Mouse (Mus musculus) forebrain, embryonic 10.5 days (tissue): ENCODE measurements at regions not wholly inside any gene's neighbourhood (a gene's known extent, or its start where the extent isn't known, plus 50 kb on each side); places are given as distances from the start of the nearest gene placed in this dataset.

Experiments
- DNase-seq: peaks from one replicate; pipeline ENCODE4 v3.0.0-alpha.2; 2017; ENCODE audit warnings: low spot score; ENCODE audit errors: extremely low spot score
- H3K27ac ChIP-seq: fragments of 300-500 bp; sonication (generic); 2 replicates; pipeline ENCODE4 v1.5.1; 2016; ENCODE audit warnings: mild to moderate bottlenecking
- H3K27me3 ChIP-seq: fragments of 300-500 bp; sonication (generic); 2 replicates; pipeline ENCODE4 v1.6.1; 2016; ENCODE audit warnings: mild to moderate bottlenecking; ENCODE audit not compliant: poor library complexity, severe bottlenecking
- H3K36me3 ChIP-seq: fragments of 300-500 bp; sonication (generic); replicated peaks from 2 replicates; pipeline ENCODE4 v1.6.1; 2016; ENCODE audit warnings: mild to moderate bottlenecking, moderate library complexity
- H3K4me1 ChIP-seq: fragments of 300-500 bp; sonication (generic); 2 replicates; pipeline ENCODE4 v1.6.1; 2016
- H3K4me3 ChIP-seq: fragments of 300-500 bp; sonication (generic); 2 replicates; pipeline ENCODE4 v1.5.1; 2016; ENCODE audit warnings: mild to moderate bottlenecking, moderate library complexity
- H3K9me3 ChIP-seq: fragments of 300-500 bp; sonication (generic); 2 replicates; pipeline ENCODE4 v1.6.1; 2016; ENCODE audit warnings: mild to moderate bottlenecking, moderate library complexity
- WGBS: fragments of 180-500 bp; shearing (Covaris S2); methylation state at CpG from one replicate; pipeline ENCODE4 v1.1.7; 2016; 5-methylcytosine and 5-hydroxymethylcytosine counted together

DNA sequence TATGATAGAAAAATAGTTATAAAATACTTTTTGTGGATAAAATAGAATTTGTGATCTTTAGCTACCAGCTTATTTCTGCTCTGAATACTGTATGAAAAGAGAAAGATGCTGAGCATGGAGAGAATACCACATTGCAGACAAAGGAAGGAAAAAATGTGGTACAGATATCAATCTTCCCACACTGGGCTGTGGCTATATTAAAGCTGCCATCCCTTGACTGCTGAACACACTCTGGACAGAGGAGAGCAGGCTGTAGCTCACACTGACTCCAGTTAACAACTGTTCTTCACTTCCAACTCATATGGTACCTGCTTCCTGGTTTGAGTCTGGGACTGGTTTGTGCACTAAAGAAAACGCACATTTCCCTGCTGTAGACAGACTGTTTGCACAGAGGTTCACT is 76.7 kb upstream of the Try4 start:
- whole genome bisulfite sequencing: 72% methylated on average over 1 of the region's 1 CpGs
- no peak for DNase-seq
- Histone ChIP-seq H3K27ac (no peak overlapping the region), H3K4me1 (no peaks in the 10 kb centered on the region), H3K9me3 (no peaks in the 10 kb centered on the region), H3K4me3 (no peak overlapping the region), H3K36me3 (no peaks in the 10 kb centered on the region), H3K27me3 (no peaks in the 10 kb centered on the region)

DNA sequence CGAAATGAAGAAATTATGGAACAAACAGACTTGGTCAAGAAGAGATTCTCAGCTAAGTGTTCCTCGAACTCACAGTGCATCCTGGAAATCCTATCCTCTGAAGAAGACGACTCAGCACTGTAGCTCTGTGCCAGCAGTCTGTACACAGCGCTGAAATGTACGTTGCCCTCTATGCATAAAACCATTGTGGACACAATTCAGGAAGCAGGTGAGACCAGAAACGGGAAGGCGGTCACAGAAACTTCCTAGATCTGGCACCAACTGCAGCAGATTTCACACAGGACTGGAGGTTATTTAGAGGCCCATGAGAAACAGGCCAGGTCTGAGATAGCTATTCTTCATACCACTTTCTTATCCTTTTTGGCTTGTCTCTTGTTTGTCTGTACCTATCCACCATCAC is 83.7 kb upstream of the Try4 start:
- Histone ChIP-seq H3K9me3 (no peaks in the 10 kb centered on the region; the same call in 1 of the 2 replicates), H3K4me3 (no peak overlapping the region), H3K27me3 (no peaks in the 10 kb centered on the region), H3K4me1 (no peaks in the 10 kb centered on the region), H3K27ac (no peak overlapping the region), H3K36me3 (no peaks in the 10 kb centered on the region)
- DNase-seq: no peak
- WGBS: 88% methylated on average over 7 of the region's 7 CpGs

- no peak for DNase-seq
- H3K27ac ChIP-seq: no peak overlapping the region
- H3K36me3 ChIP-seq: no peaks in the 10 kb centered on the region
- no peaks in the 10 kb centered on the region for H3K27me3 ChIP-seq
- H3K4me3 ChIP-seq: no peak overlapping the region
- WGBS: 90% methylated on average over 4 of the region's 4 CpGs
- no peaks in the 10 kb centered on the region; the same call in 1 of the 2 replicates for H3K9me3 ChIP-seq
- no peaks in the 10 kb centered on the region for H3K4me1 ChIP-seq
These were observed 86.2 kb upstream of the Try4 start for GRCm38 (mm10) chr6:41215857-41216256.

GRCm38 (mm10) chr6:41205864-41206263 is 96.2 kb upstream of the Try4 start:
- no peak overlapping the region for H3K27ac ChIP-seq
- no peak for DNase-seq
- no peaks in the 10 kb centered on the region for H3K36me3 ChIP-seq
- no peaks in the 10 kb centered on the region for H3K9me3 ChIP-seq
- no peaks in the 10 kb centered on the region for H3K4me1 ChIP-seq
- no peak overlapping the region for H3K4me3 ChIP-seq
- WGBS: 75% methylated on average over 4 of the region's 4 CpGs
- H3K27me3 ChIP-seq: no peaks in the 10 kb centered on the region

DNA sequence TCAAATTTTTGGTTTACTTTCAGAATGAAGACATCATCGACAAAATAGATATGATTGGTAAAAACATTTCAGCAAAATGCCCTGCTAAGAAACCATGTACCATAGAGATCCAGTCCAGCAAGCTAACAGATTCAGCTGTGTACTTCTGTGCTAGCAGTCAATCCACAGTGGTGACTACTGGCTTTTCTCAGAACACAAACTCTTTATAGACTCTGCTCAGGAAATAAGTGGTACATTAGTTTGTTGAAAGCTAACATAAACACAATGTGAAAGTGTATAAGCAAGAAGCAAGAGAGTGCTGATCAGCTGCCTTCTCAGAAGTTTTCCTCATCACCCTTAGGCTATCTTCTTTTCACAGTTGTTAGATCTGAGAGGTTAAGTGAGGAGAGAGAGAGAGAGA is 99.2 kb upstream of the Try4 start:
- Histone ChIP-seq H3K36me3 (no peaks in the 10 kb centered on the region), H3K4me3 (no peak overlapping the region), H3K27ac (no peak overlapping the region), H3K27me3 (no peaks in the 10 kb centered on the region), H3K9me3 (no peaks in the 10 kb centered on the region), H3K4me1 (no peaks in the 10 kb centered on the region)
- 91% methylated on average over 1 of the region's 1 CpGs for WGBS
- no peak for DNase-seq

DNA sequence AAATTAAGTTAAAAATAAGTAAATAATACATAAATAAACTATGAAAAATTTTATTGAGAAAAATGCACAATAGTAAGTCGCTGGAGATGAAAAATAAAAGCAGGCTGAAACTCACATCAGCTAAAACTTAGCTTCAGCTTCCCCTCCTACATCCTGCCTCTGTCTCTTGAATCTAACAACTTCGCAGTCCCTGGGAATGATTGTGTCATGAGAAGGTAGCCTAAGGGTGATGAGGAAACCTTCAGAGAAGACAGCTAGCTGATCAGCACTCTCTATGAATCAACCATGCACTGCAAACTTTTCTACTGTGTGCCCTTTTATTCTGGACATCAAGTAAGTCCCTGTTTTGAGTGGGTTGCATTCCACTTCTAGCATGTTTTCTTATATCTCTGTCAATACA is 99.8 kb upstream of the Try4 start:
- Histone ChIP-seq H3K27me3 (no peaks in the 10 kb centered on the region), H3K36me3 (no peaks in the 10 kb centered on the region), H3K27ac (no peak overlapping the region), H3K4me1 (no peaks in the 10 kb centered on the region), H3K9me3 (no peaks in the 10 kb centered on the region), H3K4me3 (no peak overlapping the region)
- DNase-seq: no peak
- 89% methylated on average over 2 of the region's 2 CpGs for WGBS

DNA sequence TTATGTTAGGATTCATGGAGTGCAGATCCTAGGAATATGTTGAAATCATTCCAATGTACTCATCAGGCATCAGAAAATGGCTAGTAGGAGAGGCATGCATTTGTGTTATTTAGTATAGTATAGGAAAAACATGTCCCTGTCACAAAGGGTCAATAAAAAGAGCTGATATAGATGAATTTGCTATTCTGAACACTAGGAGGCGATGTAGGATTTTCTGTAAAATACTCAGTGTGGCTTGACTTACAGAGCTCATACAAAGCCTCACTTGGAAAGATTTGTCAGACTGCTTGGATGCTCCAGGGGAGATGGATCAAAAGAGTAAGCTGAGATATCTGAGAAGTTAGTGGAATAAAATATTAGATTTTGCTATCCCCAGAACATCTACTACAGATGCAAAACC is 107.6 kb upstream of the Try4 start:
- no peak for DNase-seq
- Histone ChIP-seq H3K4me3 (no peak overlapping the region), H3K36me3 (no peaks in the 10 kb centered on the region), H3K9me3 (no peaks in the 10 kb centered on the region), H3K4me1 (no peaks in the 10 kb centered on the region), H3K27ac (no peak overlapping the region), H3K27me3 (no peaks in the 10 kb centered on the region)
- 21% methylated on average over 1 of the region's 1 CpGs for WGBS

DNA sequence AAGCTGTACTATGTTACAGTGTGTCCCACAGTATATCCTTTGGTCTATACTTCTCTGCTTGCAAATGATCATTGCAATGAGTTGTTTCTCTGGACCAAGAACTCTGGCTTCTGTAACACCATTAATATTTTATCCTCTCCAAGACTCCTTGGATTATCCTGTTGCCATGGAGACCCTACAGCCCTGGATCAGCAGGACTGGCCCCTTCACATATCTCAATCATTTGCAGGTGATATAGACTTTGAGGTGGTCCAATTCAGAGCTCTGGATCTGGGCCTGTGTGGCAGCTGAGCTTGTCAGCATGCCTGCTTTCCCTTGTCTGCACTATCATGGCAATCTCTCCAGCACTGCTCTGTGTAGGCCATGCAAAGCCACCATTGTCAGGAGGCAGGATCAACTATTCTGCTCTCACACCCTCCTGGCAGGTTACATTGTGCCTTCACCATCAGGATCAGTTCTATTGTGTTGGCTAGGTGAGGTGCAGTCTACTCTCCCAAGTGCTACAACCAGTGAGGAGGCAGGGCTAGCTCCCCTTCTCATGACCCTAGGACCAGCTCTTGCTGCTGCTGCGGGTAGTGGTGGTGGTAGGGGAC is 110.2 kb upstream of the Try4 start:
- Histone ChIP-seq H3K4me1 (no peaks in the 10 kb centered on the region), H3K9me3 (no peaks in the 10 kb centered on the region), H3K4me3 (no peak overlapping the region), H3K27ac (no peak overlapping the region), H3K27me3 (no peaks in the 10 kb centered on the region), H3K36me3 (no peaks in the 10 kb centered on the region)
- no peak for DNase-seq
- 83% methylated on average over 1 of the region's 1 CpGs for WGBS

DNA sequence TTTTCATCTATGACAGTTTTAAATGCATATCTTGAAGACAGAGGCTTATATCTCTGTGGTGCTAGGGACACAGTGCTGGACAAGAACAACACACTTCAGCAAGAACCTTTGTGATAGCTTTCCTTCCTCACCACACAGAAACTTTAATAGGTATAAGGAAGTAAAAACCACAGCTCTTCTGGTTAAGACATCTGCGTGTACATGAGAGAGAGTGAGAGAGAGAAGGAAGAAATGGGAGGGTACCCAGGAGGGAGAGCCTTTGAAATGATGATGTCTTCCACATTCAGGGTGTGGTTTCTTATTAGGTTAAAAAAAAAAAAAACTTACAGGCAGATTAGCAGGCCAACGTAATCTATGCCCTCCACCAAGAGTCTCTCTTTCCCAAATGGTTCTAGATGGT is 113.2 kb upstream of the Try4 start:
- Histone ChIP-seq H3K4me1 (no peaks in the 10 kb centered on the region), H3K27ac (no peak overlapping the region), H3K36me3 (no peaks in the 10 kb centered on the region), H3K9me3 (no peaks in the 10 kb centered on the region), H3K4me3 (no peak overlapping the region), H3K27me3 (no peaks in the 10 kb centered on the region)
- DNase-seq: no peak
- 80% methylated on average over 2 of the region's 2 CpGs for WGBS

DNA sequence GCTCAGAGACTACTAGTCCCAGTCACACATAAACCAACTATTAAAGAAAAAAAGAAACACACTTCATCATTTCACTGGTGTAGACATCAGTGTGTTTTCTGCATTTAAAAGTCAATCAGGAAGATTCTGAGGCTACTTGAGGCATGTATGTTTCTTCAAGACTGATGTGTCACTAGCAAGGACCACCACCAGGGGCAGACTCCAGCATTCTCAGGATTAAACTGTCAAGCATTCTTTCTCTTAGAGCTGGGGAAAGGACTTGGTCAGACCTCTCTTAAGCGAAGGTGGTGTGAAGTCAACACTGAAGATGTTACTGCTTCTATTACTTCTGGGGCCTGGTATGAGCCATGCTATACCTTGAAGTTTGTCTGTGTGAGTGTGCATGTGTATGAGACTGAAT is 114.1 kb upstream of the Try4 start:
- no peaks in the 10 kb centered on the region for H3K27me3 ChIP-seq
- WGBS: 82% methylated on average over 1 of the region's 1 CpGs
- DNase-seq: no peak
- H3K36me3 ChIP-seq: no peaks in the 10 kb centered on the region
- no peaks in the 10 kb centered on the region for H3K4me1 ChIP-seq
- no peak overlapping the region for H3K4me3 ChIP-seq
- H3K9me3 ChIP-seq: no peaks in the 10 kb centered on the region
- H3K27ac ChIP-seq: no peak overlapping the region

DNA sequence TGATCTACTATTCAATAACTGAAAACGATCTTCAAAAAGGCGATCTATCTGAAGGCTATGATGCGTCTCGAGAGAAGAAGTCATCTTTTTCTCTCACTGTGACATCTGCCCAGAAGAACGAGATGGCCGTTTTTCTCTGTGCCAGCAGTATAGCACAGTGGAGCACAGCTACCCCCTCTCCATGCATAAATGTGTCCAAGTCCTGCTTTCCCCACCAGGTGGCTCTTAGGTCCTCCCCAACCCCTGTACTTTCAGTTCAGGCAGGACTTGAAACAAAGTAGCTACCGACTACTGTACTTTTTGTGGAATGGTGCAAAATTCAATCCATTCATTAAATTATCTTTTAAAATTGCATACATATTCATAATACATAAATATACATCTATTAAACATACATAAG is 123.2 kb upstream of the Try4 start:
- 90% methylated on average over 7 of the region's 7 CpGs for WGBS
- no peaks in the 10 kb centered on the region for H3K9me3 ChIP-seq

GRCm38 (mm10) chr6:41178019-41178418 is 124.0 kb upstream of the Try4 start:
- H3K27ac ChIP-seq: no peak overlapping the region
- no peak for DNase-seq

More for the DNA sequence above, 123.2 kb upstream of the Try4 start:
- Histone ChIP-seq H3K36me3 (no peaks in the 10 kb centered on the region), H3K27me3 (no peaks in the 10 kb centered on the region), H3K4me1 (no peaks in the 10 kb centered on the region), H3K4me3 (no peak overlapping the region), H3K27ac (no peak overlapping the region)
- no peak for DNase-seq

GRCm38 (mm10) chr6:41177152-41177551 is 124.9 kb upstream of the Try4 start:
- Histone ChIP-seq H3K4me1 (no peaks in the 10 kb centered on the region), H3K4me3 (no peak overlapping the region), H3K27me3 (no peaks in the 10 kb centered on the region), H3K27ac (no peak overlapping the region), H3K36me3 (no peaks in the 10 kb centered on the region), H3K9me3 (no peaks in the 10 kb centered on the region)
- no peak for DNase-seq
- 93% methylated on average over 3 of the region's 3 CpGs for WGBS

More at GRCm38 (mm10) chr6:41178019-41178418, 124.0 kb upstream of the Try4 start:
- Histone ChIP-seq H3K4me1 (no peaks in the 10 kb centered on the region), H3K4me3 (no peak overlapping the region), H3K27me3 (no peaks in the 10 kb centered on the region), H3K9me3 (no peaks in the 10 kb centered on the region), H3K36me3 (no peaks in the 10 kb centered on the region)
- WGBS: 85% methylated on average over 2 of the region's 2 CpGs

- no peak for DNase-seq
- H3K9me3 ChIP-seq: no peaks in the 10 kb centered on the region
- WGBS: 86% methylated on average over 1 of the region's 1 CpGs
- no peaks in the 10 kb centered on the region for H3K36me3 ChIP-seq
- H3K27ac ChIP-seq: no peak overlapping the region
- no peaks in the 10 kb centered on the region for H3K4me1 ChIP-seq
- H3K27me3 ChIP-seq: no peaks in the 10 kb centered on the region
- no peak overlapping the region for H3K4me3 ChIP-seq
These were observed 126.0 kb upstream of the Try4 start for GRCm38 (mm10) chr6:41176034-41176433.
